Mouse (Mus musculus) kidney, adult 2 months (tissue): ENCODE data around the gene Slc25a12.

Source experiments
- CTCF ChIP-seq: fragments of 200-500 bp; conservative IDR thresholded peaks from 2 replicates; pipeline ENCODE4 v1.5.1; 2011; ENCODE audit warnings: low read depth, mild to moderate bottlenecking, control low read depth, low read length, moderate library complexity, mixed read lengths; ENCODE audit not compliant: insufficient read depth, insufficient read length
- POLR2A ChIP-seq: fragments of 200-500 bp; IDR thresholded peaks from one replicate; pipeline ENCODE4 v1.6.1; 2011; ENCODE audit warnings: low read depth, low read length, control low read depth

DNA sequence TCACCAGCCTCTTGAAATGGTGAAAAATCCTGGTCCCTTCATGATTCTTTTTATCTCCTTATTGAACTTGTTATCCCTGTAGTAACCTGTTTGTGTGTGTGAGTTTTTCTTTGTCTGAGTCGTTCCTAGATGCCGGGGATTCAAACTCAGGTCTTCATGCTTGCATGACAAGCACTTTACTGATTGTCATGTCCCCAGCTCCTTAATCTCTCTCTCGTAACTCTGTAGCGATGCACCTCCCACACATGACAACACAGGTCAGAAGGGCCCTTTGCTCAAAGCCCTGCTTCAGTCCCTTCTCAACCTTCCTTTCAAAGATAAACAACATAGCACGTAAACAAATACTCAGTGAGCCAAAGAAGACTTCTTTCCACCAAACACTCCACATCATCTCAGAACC lies 9.2 kb downstream of the Slc25a12 start:
- no peak for TF ChIP-seq POLR2A
- TF ChIP-seq CTCF: no peak
